Mouse (Mus musculus) C2C12 (cell line): Measurements from ENCODE around the gene Fam20b. TPM values are rescaled to one million over a fixed set of nuclear protein-coding genes. Genes with fewer than 3 reads are reported as not detected.
A peak's percentile ranks its signal among the peaks of the same experiment; 100 is the strongest.

Experiments used
- H3K27me3 ChIP-seq: one replicate; pipeline ENCODE4 v1.6.1; 2011; ENCODE audit not compliant: control insufficient read depth, insufficient read depth, insufficient read length
- H3K36me3 ChIP-seq: one replicate; pipeline ENCODE4 v1.6.1; 2011; ENCODE audit not compliant: control insufficient read depth, insufficient read depth
- H3K4me3 ChIP-seq: one replicate; pipeline ENCODE4 v1.5.1; 2011; ENCODE audit warnings: mild to moderate bottlenecking, control low read depth; ENCODE audit not compliant: poor library complexity, insufficient read depth, severe bottlenecking
- H3K79me2 ChIP-seq: one replicate; pipeline ENCODE4 v1.6.1; 2011; ENCODE audit not compliant: control insufficient read depth, insufficient read depth
- H3K79me3 ChIP-seq: one replicate; pipeline ENCODE4 v1.6.1; 2011; ENCODE audit warnings: low read depth, control low read depth
- H3ac ChIP-seq: one replicate; pipeline ENCODE3; 2011; ENCODE audit warnings: low read depth; ENCODE audit not compliant: control insufficient read depth, insufficient read length
- CEBPB ChIP-seq: IDR thresholded peaks from one replicate; pipeline ENCODE4 v1.6.1; 2011; ENCODE audit warnings: low read depth, mild to moderate bottlenecking, control low read depth, moderate library complexity
- CTCF ChIP-seq: IDR thresholded peaks from one replicate; pipeline ENCODE4 v1.5.1; 2011; ENCODE audit not compliant: control insufficient read depth, insufficient read depth, insufficient read length
- FOSL1 ChIP-seq: IDR thresholded peaks from one replicate; pipeline ENCODE4 v1.8.0; 2011; ENCODE audit warnings: mild to moderate bottlenecking, low read length; ENCODE audit not compliant: poor library complexity, insufficient read depth, severe bottlenecking
- MAX ChIP-seq: IDR thresholded peaks from one replicate; pipeline ENCODE4 v1.6.1; 2011; ENCODE audit warnings: mild to moderate bottlenecking, control low read depth
- MYOD1 ChIP-seq: IDR thresholded peaks from one replicate; pipeline ENCODE4 v1.6.1; 2011; ENCODE audit warnings: low read depth; ENCODE audit not compliant: control insufficient read depth, insufficient read length
- MYOG ChIP-seq: IDR thresholded peaks from one replicate; pipeline ENCODE4 v1.6.1; 2011; ENCODE audit not compliant: control insufficient read depth, insufficient read length; ENCODE audit errors: extremely low read depth
- USF1 ChIP-seq: IDR thresholded peaks from one replicate; pipeline ENCODE4 v1.6.1; 2011; ENCODE audit warnings: low read depth, mild to moderate bottlenecking, control low read depth, moderate library complexity
- polyA plus RNA-seq: library from polyadenylated mRNA; unstranded; fragments of >200 nt; fragmentation: generic; extraction: Trizol; gene quantifications from one replicate; pipeline ENCODE4 v1.2.1, GENCODE M21; 2012; ENCODE audit warnings: missing spikeins

Fam20b gene
- polyA plus RNA-seq, 1 experiment, result 19.9 TPM

GRCm38 (mm10) chr1:156735788-156736187, 16.9 kb upstream of the Fam20b start:
- TF ChIP-seq USF1 (no peak), FOSL1 (no peak), CEBPB (no peak), MYOG (no peak), CTCF (no peak), MAX (no peak), MYOD1 (no peak)
- H3K27me3 ChIP-seq, result no peaks in the 10 kb centered on the region
- H3ac ChIP-seq, result no peak overlapping the region
- no peaks in the 10 kb centered on the region for H3K36me3 ChIP-seq
- no peaks in the 10 kb centered on the region for H3K79me3 ChIP-seq
- no peaks in the 10 kb centered on the region for H3K79me2 ChIP-seq
- no peak overlapping the region for H3K4me3 ChIP-seq

- no peak for TF ChIP-seq CEBPB
- TF ChIP-seq MYOD1, result no peak
- no peak for TF ChIP-seq FOSL1
- TF ChIP-seq USF1, result no peak
- TF ChIP-seq CTCF, result no peak
- no peak for TF ChIP-seq MYOG
- TF ChIP-seq MAX, result no peak
- no peaks in the 10 kb centered on the region for H3K27me3 ChIP-seq
- H3K4me3 ChIP-seq, result no peak overlapping the region
Observed at GRCm38 (mm10) chr1:156734019-156734418, 15.1 kb upstream of the Fam20b start.

DNA sequence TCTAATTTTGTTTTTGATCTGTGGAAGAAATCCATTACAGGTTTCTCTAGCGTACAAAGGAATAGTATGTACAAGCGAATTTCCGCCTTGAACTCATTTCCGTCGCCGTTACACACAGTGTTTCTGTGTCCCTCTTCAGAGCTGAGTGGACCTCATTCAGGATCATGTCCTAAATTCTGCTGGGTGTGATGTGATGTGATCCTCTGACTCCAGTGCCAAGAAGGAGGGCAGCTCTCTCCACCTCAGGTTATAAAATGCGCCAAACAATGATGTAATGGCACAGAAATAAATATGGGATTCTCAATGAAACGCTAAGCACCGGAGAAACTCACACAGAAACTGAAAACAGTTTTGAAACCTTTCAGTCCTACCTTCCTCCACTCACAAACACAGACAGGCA, 14.7 kb upstream of the Fam20b start:
- Histone ChIP-seq H3K79me3 (no peaks in the 10 kb centered on the region), H3ac (no peak overlapping the region)
- TF ChIP-seq MYOD1 (no peak), MYOG (no peak), CTCF (no peak), FOSL1 (no peak), CEBPB (no peak), MAX (no peak), USF1 (no peak)

More at GRCm38 (mm10) chr1:156734019-156734418, 15.1 kb upstream of the Fam20b start:
- Histone ChIP-seq H3K79me2 (no peaks in the 10 kb centered on the region), H3K36me3 (no peaks in the 10 kb centered on the region), H3ac (no peak overlapping the region), H3K79me3 (no peaks in the 10 kb centered on the region)

GRCm38 (mm10) chr1:156732996-156733395, 14.1 kb upstream of the Fam20b start:
- TF ChIP-seq FOSL1 (no peak), USF1 (no peak), CEBPB (no peak)
- no peak overlapping the region for H3K4me3 ChIP-seq
- H3ac ChIP-seq, result no peak overlapping the region
- H3K79me3 ChIP-seq, result no peaks in the 10 kb centered on the region
- H3K79me2 ChIP-seq, result no peaks in the 10 kb centered on the region
- H3K36me3 ChIP-seq, result no peaks in the 10 kb centered on the region
- H3K27me3 ChIP-seq, result no peaks in the 10 kb centered on the region

More for the DNA sequence above, 14.7 kb upstream of the Fam20b start:
- no peak overlapping the region for H3K4me3 ChIP-seq
- H3K36me3 ChIP-seq, result no peaks in the 10 kb centered on the region
- no peaks in the 10 kb centered on the region for H3K27me3 ChIP-seq
- H3K79me2 ChIP-seq, result no peaks in the 10 kb centered on the region

GRCm38 (mm10) chr1:156730802-156731201, 11.9 kb upstream of the Fam20b start:
- no peak overlapping the region for H3K4me3 ChIP-seq
- no peak overlapping the region for H3ac ChIP-seq
- TF ChIP-seq CTCF, result peak; percentile 5
- TF ChIP-seq MAX, result no peak
- TF ChIP-seq CEBPB, result no peak
- TF ChIP-seq MYOG, result no peak
- no peaks in the 10 kb centered on the region for H3K36me3 ChIP-seq
- no peaks in the 10 kb centered on the region for H3K79me2 ChIP-seq
- no peaks in the 10 kb centered on the region for H3K79me3 ChIP-seq
- H3K27me3 ChIP-seq, result no peaks in the 10 kb centered on the region

GRCm38 (mm10) chr1:156727234-156728108, 8.6 kb upstream of the Fam20b start:
- Histone ChIP-seq H3K4me3 (no peak overlapping the region), H3K79me2 (no peaks in the 10 kb centered on the region), H3ac (no peak overlapping the region), H3K27me3 (peaks cover 4% of the 10 kb centered on the region), H3K79me3 (no peaks in the 10 kb centered on the region), H3K36me3 (no peaks in the 10 kb centered on the region)
- TF ChIP-seq FOSL1 (no peak), MYOD1 (no peak), USF1 (no peak), CEBPB (no peak), CTCF (no peak), MAX (no peak), MYOG (no peak)
